Mouse (Mus musculus) bone marrow, adult 2 months (tissue): Measurements from ENCODE around the gene Ranbp1.

ENCODE experiments used
- CTCF ChIP-seq: fragments of 200-500 bp; IDR thresholded peaks from 2 replicates; pipeline ENCODE4 v1.5.1; 2011; ENCODE audit warnings: low read length, control low read depth; ENCODE audit not compliant: control insufficient read depth, insufficient read depth
- POLR2A ChIP-seq: fragments of 200-500 bp; IDR thresholded peaks from 2 replicates; pipeline ENCODE4 v1.6.1; 2011; ENCODE audit warnings: low read depth, mild to moderate bottlenecking, control low read depth, low read length, borderline replicate concordance; ENCODE audit not compliant: control insufficient read depth

- no peak for TF ChIP-seq CTCF
- no peak for TF ChIP-seq POLR2A
These were observed 11.6 kb downstream of the Ranbp1 start for GRCm38 (mm10) chr16:18236676-18237501.
